Mouse (Mus musculus): ENCODE measurements around the gene Sp3.
"Not testable (repeated sequence)": the region's sequence is repeated elsewhere in the genome, so short reads cannot be mapped to it uniquely, and the experiment has no call there.

Sp3 gene

GRCm38 (mm10) chr2:72913458-72913760 lies 66.8 kb downstream of the Sp3 start:
- DNase-seq = peak; percentile 95

- no peak for DNase-seq
Observed at GRCm38 (mm10) chr2:72912708-72913457, 67.4 kb downstream of the Sp3 start.

GRCm38 (mm10) chr2:72911527-72911926 lies 68.7 kb downstream of the Sp3 start:
- no peak for DNase-seq

- DNase-seq = no peak
Observed at GRCm38 (mm10) chr2:72909046-72909445, 71.2 kb downstream of the Sp3 start.

GRCm38 (mm10) chr2:72908191-72908910 lies 71.9 kb downstream of the Sp3 start:
- no peak for DNase-seq

GRCm38 (mm10) chr2:72906745-72907144 lies 73.5 kb downstream of the Sp3 start:
- DNase-seq = no peak

- not testable (repeated sequence) for DNase-seq
Observed at GRCm38 (mm10) chr2:72902816-72903680, 77.2 kb downstream of the Sp3 start.

GRCm38 (mm10) chr2:72898782-72899305 lies 81.4 kb downstream of the Sp3 start:
- DNase-seq = no peak

- DNase-seq = peak; percentile 29 to 33
Observed at GRCm38 (mm10) chr2:72898094-72898781, 82.0 kb downstream of the Sp3 start.

- DNase-seq = no peak
Observed at GRCm38 (mm10) chr2:72889806-72890205, 90.4 kb downstream of the Sp3 start.
